Mouse (Mus musculus): ENCODE measurements around the gene Arpc3. TPM values are rescaled to one million over a fixed set of nuclear protein-coding genes. Genes with fewer than 3 reads are reported as not detected.

Arpc3 gene
- polyA plus RNA-seq (2015; fragmentation: Nextera tagmentation; extraction: Ambion mirVana): 139 and 142 TPM in 2 replicates

DNA sequence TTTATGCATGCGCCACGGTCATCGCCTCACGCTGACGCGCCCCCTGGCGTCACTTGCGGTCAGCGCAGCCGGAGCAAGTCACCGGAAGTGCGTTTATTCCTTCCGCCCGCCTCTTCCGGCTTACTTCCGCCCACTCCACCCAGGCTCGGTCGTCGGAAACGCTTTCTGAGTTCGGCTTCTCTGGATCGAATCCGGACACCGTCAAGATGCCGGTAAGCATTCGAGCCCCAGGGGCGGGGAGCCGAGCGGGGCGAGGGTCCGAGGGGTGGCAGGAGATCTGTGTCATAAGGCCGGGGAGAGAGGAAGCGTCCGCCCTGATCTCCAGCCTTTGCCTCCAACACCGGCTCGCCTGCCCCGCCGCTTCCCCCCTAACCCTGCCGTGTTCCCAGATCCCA lies at the start of gene Arpc3:
TSS of gene Arpc3 (plus strand) at position 93 of the 395 bp plus-strand sequence.
- Histone ChIP-seq H3K27me3 (no peaks in the 10 kb centered on the region), H3K36me3 (0 out of 2 replicates have a peak, but pooled peaks cover under 1% of the 10 kb centered on the region), H3K4me3 (peak within 1 kb of the TSS; percentile 63), H3K27ac (replicated peaks) (peak within 1 kb of the TSS; percentile 72), H3K9me3 (no peaks in the 10 kb centered on the region), H3K4me1 (replicated peaks) (peaks cover 16% of the 10 kb centered on the region), H3K4me2 (peak within 1 kb of the TSS; percentile 74), H3K9ac (peak within 1 kb of the TSS; percentile 69)
- peak; percentile 92 for ATAC-seq (ENCODE audit: low FRiP score, low read depth)
- WGBS: under 1% methylated on average over 39 of the region's 39 CpGs

GRCm38 (mm10) chr5:122342874-122343273 lies 48.8 kb upstream of the Arpc3 start:
- Histone ChIP-seq H3K27ac (replicated peaks) (no peak overlapping the region), H3K4me3 (no peak overlapping the region), H3K4me1 (replicated peaks) (no peaks in the 10 kb centered on the region), H3K9me3 (no peaks in the 10 kb centered on the region), H3K27me3 (no peaks in the 10 kb centered on the region), H3K36me3 (no peaks in the 10 kb centered on the region), H3K4me2 (no peak overlapping the region), H3K9ac (no peak overlapping the region)
- no peak for ATAC-seq (ENCODE audit: low FRiP score, low read depth)
- WGBS: 87% methylated on average over 1 of the region's 1 CpGs

GRCm38 (mm10) chr5:122343768-122344167 lies 47.9 kb upstream of the Arpc3 start:
- H3K4me2 ChIP-seq: no peak overlapping the region
- H3K4me1 ChIP-seq (replicated peaks): no peaks in the 10 kb centered on the region
- no peak overlapping the region for H3K4me3 ChIP-seq
- H3K27me3 ChIP-seq: no peaks in the 10 kb centered on the region
- H3K9me3 ChIP-seq: no peaks in the 10 kb centered on the region
- H3K27ac ChIP-seq (replicated peaks): peak overlapping the region; percentile 34
- no peaks in the 10 kb centered on the region for H3K36me3 ChIP-seq
- 52% methylated on average over 7 of the region's 7 CpGs for WGBS
- no peak for ATAC-seq (ENCODE audit: low FRiP score, low read depth)
- no peak overlapping the region for H3K9ac ChIP-seq

DNA sequence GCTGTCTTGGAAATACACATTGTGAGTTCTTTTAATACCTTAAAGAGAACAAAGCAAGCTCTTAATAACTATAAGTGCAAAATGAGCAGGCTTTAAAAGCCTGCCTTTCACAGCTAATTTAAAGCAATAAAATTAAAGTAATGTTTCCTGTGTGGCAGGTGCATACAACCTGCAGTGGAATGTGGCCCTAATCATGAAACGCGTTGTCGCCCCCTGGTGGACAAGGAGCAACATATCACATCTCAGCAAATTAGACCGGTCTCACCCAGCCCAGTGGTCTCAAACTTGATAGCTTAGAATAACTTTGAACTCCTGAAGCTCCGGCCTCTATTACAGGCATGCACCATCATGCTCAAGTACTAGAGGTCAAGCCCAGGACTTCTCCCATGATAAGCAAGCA lies 47.4 kb upstream of the Arpc3 start:
- Histone ChIP-seq H3K27ac (replicated peaks) (no peak overlapping the region), H3K9ac (no peak overlapping the region), H3K4me2 (no peak overlapping the region), H3K4me1 (replicated peaks) (no peaks in the 10 kb centered on the region), H3K36me3 (no peaks in the 10 kb centered on the region), H3K27me3 (no peaks in the 10 kb centered on the region), H3K9me3 (no peaks in the 10 kb centered on the region), H3K4me3 (no peak overlapping the region)
- no peak for ATAC-seq (ENCODE audit: low FRiP score, low read depth)
- 10% methylated on average over 5 of the region's 5 CpGs for WGBS

GRCm38 (mm10) chr5:122345777-122346176 lies 45.9 kb upstream of the Arpc3 start:
- H3K36me3 ChIP-seq: no peaks in the 10 kb centered on the region
- no peaks in the 10 kb centered on the region for H3K9me3 ChIP-seq
- no peaks in the 10 kb centered on the region for H3K4me1 ChIP-seq (replicated peaks)
- H3K4me2 ChIP-seq: no peak overlapping the region
- 81% methylated on average over 4 of the region's 4 CpGs for WGBS
- H3K27ac ChIP-seq (replicated peaks): no peak overlapping the region
- no peaks in the 10 kb centered on the region for H3K27me3 ChIP-seq
- no peak for ATAC-seq (ENCODE audit: low FRiP score, low read depth)
- no peak overlapping the region for H3K9ac ChIP-seq
- no peak overlapping the region for H3K4me3 ChIP-seq

GRCm38 (mm10) chr5:122353807-122354491 lies 37.7 kb upstream of the Arpc3 start, which contains the start of the genes Rad9b and Vps29:
TSS of gene Rad9b (minus strand) at chr5:122354233.
TSS of gene Vps29 (plus strand) at chr5:122354369.
- Histone ChIP-seq H3K4me2 (peak within 1 kb of the TSS; percentile 79), H3K36me3 (no peaks in the 10 kb centered on the region), H3K4me3 (peak within 1 kb of the TSS; percentile 71), H3K27me3 (no peaks in the 10 kb centered on the region), H3K9ac (peak within 1 kb of the TSS; percentile 79), H3K9me3 (no peaks in the 10 kb centered on the region), H3K27ac (replicated peaks) (peak within 1 kb of the TSS; percentile 91), H3K4me1 (replicated peaks) (peaks cover 18% of the 10 kb centered on the region)
- WGBS: 2% methylated on average over 51 of the region's 51 CpGs
- peak; percentile 94 for ATAC-seq (ENCODE audit: low FRiP score, low read depth)

GRCm38 (mm10) chr5:122354492-122355067 lies 37.1 kb upstream of the Arpc3 start:
- under 1% methylated on average over 51 of the region's 57 CpGs for WGBS
- H3K27me3 ChIP-seq: no peaks in the 10 kb centered on the region
- peak; percentile 83 for ATAC-seq (ENCODE audit: low FRiP score, low read depth)

DNA sequence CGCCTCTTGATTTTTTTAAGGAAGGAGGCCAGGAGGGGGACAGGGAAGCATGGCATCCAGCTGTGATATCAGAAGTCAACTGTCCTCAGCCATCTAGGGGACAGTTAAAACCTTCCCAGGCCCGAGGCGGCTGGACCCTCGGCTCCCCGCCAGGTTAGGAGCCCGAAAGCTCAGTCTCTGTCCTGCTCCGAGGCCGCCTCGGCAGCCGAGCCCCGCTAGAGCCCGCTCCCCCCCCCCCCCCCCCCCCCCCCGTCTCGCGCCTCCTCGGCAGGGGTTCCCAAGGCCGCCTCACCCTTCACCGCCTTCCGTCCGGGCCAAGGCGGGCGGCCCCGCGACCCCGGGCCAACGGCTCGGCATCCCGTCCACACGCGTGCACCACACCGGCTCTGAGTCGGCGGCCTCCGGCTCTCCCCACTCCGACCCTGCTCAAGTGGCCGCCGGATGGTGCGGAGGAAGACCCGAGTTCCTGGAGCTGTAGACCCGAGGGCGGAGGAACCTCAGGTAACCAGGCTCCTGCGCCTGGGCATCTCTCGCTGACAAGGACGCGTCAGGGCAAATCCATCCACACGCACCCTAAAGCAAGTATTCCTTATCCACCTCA lies 20.0 kb upstream of the Arpc3 start, which contains the start of gene Gpn3:
TSS of gene Gpn3 (plus strand) at position 286 of the 601 bp plus-strand sequence.
- H3K4me3 ChIP-seq: peak within 1 kb of the TSS; percentile 88
- H3K4me2 ChIP-seq: peak within 1 kb of the TSS; percentile 66
- peaks cover 30% of the 10 kb centered on the region for H3K4me1 ChIP-seq (replicated peaks)
- H3K9me3 ChIP-seq: no peaks in the 10 kb centered on the region
- peaks cover 37% of the 10 kb centered on the region for H3K36me3 ChIP-seq
- H3K27me3 ChIP-seq: no peaks in the 10 kb centered on the region
- H3K9ac ChIP-seq: peak within 1 kb of the TSS; percentile 87
- ATAC-seq (ENCODE audit: low FRiP score, low read depth): peak; percentile 75
- under 1% methylated on average over 38 of the region's 46 CpGs for WGBS
- H3K27ac ChIP-seq (replicated peaks): peak within 1 kb of the TSS; percentile 98

More at GRCm38 (mm10) chr5:122354492-122355067, 37.1 kb upstream of the Arpc3 start:
- Histone ChIP-seq H3K4me3 (peak overlapping the region; percentile 71), H3K27ac (replicated peaks) (peak overlapping the region; percentile 91), H3K4me2 (peak overlapping the region; percentile 70), H3K9ac (peak overlapping the region; percentile 79), H3K9me3 (no peaks in the 10 kb centered on the region), H3K36me3 (no peaks in the 10 kb centered on the region), H3K4me1 (replicated peaks) (peaks cover 18% of the 10 kb centered on the region)

GRCm38 (mm10) chr5:122372192-122372769 lies 19.4 kb upstream of the Arpc3 start, which contains the start of gene Fam216a:
TSS of gene Fam216a (minus strand) at chr5:122372364.
- H3K27ac ChIP-seq (replicated peaks): peak within 1 kb of the TSS; percentile 98
- peak; percentile 96 for ATAC-seq (ENCODE audit: low FRiP score, low read depth)
- H3K4me1 ChIP-seq (replicated peaks): peaks cover 30% of the 10 kb centered on the region
- under 1% methylated on average over 53 of the region's 53 CpGs for WGBS
- peak within 1 kb of the TSS; percentile 87 for H3K9ac ChIP-seq
- H3K4me2 ChIP-seq: peak within 1 kb of the TSS; percentile 66
- peak within 1 kb of the TSS; percentile 88 for H3K4me3 ChIP-seq
- no peaks in the 10 kb centered on the region for H3K27me3 ChIP-seq
- peaks cover 31% of the 10 kb centered on the region for H3K36me3 ChIP-seq
- no peaks in the 10 kb centered on the region for H3K9me3 ChIP-seq

- Histone ChIP-seq H3K4me1 (replicated peaks) (peaks cover 30% of the 10 kb centered on the region), H3K4me3 (peak overlapping the region; percentile 88), H3K9ac (peak overlapping the region; percentile 78), H3K27me3 (no peaks in the 10 kb centered on the region), H3K4me2 (peak overlapping the region; percentile 66), H3K36me3 (peaks cover 25% of the 10 kb centered on the region), H3K9me3 (no peaks in the 10 kb centered on the region), H3K27ac (replicated peaks) (peak overlapping the region; percentile 98)
- 8% methylated on average over 5 of the region's 5 CpGs for WGBS
- ATAC-seq (ENCODE audit: low FRiP score, low read depth): no peak
Measured at GRCm38 (mm10) chr5:122372878-122373277, 18.8 kb upstream of the Arpc3 start.

DNA sequence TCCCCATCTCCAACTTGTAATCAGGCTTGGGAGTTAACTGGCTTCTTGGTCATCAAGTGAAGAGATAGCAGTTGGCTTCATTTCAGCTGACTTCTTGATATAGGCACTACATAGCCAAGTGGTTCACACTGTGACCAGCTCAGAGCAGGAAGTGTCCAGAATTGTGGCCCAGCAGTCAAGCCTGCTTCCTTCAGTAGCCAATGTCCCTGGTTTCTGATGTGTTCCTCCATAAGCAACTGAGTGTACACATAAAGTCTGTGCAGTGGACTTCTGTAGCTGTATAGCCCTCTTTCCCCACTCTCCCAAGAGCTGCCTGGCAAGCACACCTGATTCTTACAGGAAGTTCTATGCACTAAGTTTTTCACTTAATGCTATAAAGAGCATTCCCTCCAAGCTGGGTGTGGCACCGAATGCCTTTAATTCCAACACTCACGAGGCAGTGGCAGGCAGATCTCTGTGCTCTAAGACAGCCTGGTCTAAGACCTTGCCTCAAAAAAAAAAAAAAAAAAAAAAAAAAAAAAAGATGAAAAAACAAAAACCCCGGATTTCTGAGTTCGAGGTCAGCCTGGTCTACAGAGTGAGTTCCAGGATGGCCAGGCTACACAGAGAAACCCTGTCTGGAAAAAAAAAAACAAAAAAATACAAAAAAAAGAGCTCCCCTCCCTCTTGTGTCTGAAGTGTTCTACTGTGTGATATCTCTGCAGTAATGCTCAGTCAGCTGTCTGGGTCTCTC lies 14.4 kb upstream of the Arpc3 start:
- no peak overlapping the region for H3K4me2 ChIP-seq
- peaks cover 13% of the 10 kb centered on the region for H3K4me1 ChIP-seq (replicated peaks)
- peaks cover 41% of the 10 kb centered on the region for H3K36me3 ChIP-seq
- H3K27ac ChIP-seq (replicated peaks): no peak overlapping the region
- no peak for ATAC-seq (ENCODE audit: low FRiP score, low read depth)
- no peak overlapping the region for H3K9ac ChIP-seq
- WGBS: 86% methylated on average over 4 of the region's 4 CpGs
- H3K9me3 ChIP-seq: no peaks in the 10 kb centered on the region
- H3K4me3 ChIP-seq: no peak overlapping the region
- no peaks in the 10 kb centered on the region for H3K27me3 ChIP-seq
